Mouse (Mus musculus) 3T3-L1 (cell line): ENCODE results near the gene Lrrc38.
"Not testable (repeated sequence)": the region's sequence is repeated elsewhere in the genome, so short reads cannot be mapped to it uniquely, and the experiment has no call there.

Experiments
- DNase-seq: peaks from one replicate; pipeline ENCODE4 v3.0.0-alpha.2; 2015; ENCODE audit warnings: low read depth, low spot score

The Lrrc38 gene

DNA sequence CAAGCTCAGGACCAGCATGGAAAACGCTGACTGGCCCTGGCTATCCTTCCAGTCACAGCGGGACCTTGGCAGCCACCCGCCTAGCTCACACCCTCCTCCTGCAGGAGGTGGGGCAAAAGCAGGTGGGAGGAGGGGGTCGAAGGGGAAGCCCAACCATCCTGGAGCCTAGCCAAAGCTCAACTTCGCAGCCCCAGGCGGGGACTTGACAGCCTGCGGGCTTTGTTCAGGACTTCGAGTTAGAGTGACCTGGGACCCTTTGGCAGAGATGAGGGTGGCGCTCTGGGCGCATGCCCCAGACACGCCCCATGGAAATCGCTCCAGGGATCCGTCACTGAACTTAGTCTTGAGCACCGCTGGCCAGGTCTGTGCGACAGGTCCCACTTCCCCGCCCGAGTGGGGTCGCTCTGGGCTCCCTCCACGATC is at the start of gene Lrrc38:
TSS of gene Lrrc38 (plus strand) at position 274 of the 423 bp plus-strand sequence.
- DNase-seq, result no peak

DNA sequence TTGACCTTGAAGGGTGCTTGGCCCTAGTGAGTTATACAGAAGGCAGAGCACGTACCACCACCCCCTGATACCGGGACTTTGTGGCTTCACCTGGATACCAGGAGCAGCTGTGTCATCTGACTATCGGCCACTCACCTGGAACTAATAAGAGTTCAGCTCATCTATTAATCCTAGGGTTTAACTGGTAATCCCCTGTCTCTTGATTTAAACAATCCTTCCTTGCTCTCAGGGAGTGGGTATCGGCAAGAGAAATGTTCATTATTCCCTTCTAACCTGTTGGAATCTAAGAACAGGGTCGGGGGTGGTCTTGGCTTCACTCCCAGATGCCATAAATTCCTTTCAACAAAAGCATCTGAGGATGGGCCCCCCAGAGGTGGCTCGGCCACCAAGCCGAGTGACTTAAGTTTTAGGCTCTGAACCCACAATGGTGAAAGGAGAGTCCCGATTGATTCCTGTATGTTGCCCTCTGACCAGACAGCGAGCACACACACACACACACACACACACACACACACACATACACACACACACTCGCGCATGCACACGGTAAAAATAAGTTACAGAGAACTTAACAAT is 49.4 kb upstream of the Lrrc38 start:
- DNase-seq, result no peak

GRCm38 (mm10) chr4:143301042-143301441 is 48.5 kb upstream of the Lrrc38 start:
- no peak for DNase-seq

- no peak for DNase-seq
These were observed 47.7 kb upstream of the Lrrc38 start for GRCm38 (mm10) chr4:143301875-143302274.

- DNase-seq, result no peak
These were observed 47.2 kb upstream of the Lrrc38 start for GRCm38 (mm10) chr4:143302279-143302890.

DNA sequence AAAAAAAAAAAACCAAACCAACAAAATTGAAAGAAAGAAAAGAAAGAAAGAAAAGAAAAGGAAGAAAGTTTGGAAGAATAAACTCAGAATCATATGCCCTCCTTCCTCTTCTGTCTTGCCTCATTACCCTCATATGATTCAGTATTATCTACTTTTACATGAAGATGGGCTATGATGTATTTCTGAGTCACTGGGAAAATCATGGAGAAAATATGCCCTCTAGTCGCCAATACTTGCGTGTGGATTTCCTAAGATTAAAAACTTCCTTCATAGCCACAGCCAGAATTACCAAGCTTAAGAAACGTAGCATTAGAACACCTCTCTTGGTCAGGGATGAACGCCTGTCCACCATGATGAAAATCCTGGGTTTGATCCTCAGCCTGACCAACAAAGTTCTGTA is 44.5 kb upstream of the Lrrc38 start:
- peak; percentile 70 for DNase-seq

GRCm38 (mm10) chr4:143305987-143306772 is 43.4 kb upstream of the Lrrc38 start:
- DNase-seq, result no peak

DNA sequence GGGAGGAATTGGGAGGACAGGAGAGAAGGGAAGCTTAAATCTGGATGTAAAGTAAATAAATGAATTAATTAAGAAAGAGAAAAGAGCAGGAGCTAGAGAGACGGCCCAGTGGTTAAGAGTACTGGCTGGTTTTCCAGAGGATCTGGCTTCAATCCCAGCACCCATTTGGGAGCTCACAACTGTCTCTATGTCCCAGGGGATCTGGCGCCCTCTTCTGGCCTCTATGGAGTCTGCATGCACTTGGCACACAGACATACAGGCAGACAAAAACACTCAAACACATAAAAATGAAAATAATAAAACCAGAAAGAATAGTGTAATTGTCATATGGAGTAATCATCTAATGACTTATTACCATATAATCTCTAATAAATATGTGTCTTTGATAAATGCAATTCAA is 38.2 kb upstream of the Lrrc38 start:
- peak; percentile 53 for DNase-seq

DNA sequence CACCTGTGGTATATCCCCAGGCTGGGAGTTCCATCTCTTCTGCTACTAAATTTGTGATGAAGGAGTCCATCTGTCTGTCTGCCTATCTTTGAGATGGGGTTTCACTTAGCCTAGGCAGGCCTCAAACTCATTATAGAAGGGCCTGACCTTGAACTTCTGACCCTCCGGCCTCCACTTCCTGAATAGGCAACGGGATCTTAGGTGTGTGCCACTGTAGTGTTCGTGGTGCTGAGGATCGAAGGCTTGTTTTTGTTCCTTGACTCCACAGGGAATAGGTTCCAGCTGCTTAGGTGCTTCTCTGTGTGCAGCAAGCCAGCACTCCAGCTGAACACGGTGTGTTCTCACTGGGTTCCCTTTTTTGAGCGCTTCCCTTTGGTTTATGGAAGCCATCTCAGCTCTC is 36.3 kb upstream of the Lrrc38 start:
- no peak for DNase-seq

- DNase-seq, result no peak
These were observed 25.2 kb upstream of the Lrrc38 start for GRCm38 (mm10) chr4:143324176-143324924.

DNA sequence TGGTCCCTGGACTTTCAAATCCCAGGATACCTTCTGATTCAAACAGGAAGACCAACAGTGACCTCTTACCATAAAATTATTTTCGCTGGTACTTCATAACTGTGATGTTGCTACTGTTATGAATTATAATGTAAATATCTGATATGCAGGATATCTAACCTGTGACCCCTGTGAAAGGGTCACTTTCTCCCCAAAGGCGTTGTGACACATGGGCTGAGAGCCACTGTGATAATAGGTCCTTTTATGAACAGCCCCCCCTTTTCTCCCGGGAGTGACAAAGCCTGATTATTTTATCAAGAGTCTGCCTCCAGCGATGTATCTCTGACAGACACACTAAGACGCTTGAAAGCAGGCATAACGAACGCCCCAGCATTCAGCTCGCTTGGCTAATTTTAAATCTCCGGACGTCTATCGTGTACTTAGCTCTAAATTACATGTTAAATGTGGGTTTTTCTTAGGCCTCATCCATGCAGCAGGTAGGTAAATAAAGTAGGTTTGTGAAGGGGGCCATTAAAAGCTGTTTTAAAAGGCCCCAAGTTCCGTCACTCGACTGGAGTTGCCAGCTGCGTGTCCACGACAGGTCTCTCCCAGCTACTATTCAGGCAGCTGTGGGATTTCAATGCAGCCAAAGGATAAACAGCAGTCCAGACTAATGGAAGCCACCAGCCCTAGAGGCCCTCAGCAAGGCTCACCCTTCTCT is 24.5 kb upstream of the Lrrc38 start:
- no peak for DNase-seq

GRCm38 (mm10) chr4:143325625-143325941 is 24.0 kb upstream of the Lrrc38 start:
- peak; percentile 80 for DNase-seq

- peak; percentile 87 for DNase-seq
These were observed 19.0 kb upstream of the Lrrc38 start for GRCm38 (mm10) chr4:143330566-143330965.

DNA sequence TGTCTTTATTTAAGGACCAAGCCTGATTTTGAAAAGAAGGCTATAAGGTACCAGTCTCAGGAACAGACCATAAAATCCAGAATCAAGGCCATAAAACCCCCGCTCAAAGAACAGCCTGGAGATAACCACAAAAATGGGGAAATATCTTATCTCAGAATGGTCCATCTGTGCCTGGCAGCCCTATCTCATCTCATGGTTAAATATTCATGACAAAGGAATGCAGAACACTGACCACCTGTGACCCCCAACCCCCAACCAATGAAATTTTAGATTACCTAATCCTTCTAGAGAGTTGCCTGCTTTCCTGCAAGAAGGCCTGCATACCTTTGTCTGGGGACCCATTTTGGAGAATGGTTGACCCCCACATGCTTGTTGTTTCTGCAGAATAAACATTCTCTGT is 17.8 kb upstream of the Lrrc38 start:
- peak; percentile 30 for DNase-seq

DNA sequence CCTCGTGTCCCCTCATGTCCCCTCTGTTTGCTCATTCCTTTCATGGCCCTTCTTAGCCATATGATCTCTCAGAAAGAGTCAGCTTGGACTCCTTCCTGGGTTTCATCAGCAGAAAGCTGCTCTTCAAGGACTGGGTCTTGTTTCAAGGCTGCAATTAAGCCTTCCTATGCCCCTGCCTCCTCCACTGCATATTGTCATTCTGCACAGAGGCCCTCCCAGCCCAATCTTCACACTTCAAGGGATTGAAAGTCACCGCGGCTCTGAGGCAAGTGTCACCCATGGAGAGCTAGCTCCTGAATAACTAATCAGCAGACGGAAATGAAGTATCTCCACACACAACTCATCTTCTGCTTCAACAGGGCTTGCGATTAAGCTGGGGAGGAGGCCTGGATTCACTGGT is 15.4 kb upstream of the Lrrc38 start:
- DNase-seq, result no peak

DNA sequence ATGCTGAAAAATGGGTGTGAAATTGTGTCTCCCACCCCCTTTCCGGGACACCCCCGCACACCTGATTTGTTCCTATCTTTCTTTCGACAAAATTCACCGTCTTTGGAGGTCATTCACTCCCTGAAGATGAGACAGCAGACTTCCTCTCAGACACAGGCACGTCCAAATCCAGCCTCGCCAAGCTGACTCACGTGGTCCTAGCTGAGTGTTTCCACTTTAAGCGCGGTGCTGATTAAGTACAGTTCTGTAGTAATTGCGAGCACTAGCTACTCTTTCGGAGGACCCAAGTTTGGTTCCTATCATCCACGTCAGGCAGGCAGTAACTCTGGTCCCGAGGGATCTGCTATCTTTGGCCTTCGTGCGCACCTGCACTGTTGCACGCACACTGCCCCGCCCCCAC is 14.6 kb upstream of the Lrrc38 start:
- no peak for DNase-seq

GRCm38 (mm10) chr4:143336096-143336495 is 13.5 kb upstream of the Lrrc38 start:
- no peak for DNase-seq

DNA sequence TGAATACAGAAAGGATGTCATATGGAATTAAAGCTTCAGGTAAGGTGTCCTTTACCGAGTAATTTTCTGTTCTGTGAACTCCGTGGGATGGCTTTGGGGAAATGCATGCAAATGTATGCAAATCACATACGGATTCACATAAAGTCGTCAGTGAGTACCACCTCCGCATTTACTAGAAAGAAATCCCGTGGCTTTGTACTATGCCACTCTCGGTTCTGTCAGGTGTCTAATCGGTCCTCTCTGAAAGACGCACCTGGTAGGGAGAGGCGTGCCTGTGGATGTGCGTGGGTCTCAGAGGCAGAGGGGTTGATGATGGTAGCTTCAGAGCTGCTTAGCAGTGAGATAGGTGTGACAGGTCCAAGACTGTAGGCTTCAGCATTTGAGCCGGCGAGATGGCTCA is 9.7 kb upstream of the Lrrc38 start:
- no peak for DNase-seq

DNA sequence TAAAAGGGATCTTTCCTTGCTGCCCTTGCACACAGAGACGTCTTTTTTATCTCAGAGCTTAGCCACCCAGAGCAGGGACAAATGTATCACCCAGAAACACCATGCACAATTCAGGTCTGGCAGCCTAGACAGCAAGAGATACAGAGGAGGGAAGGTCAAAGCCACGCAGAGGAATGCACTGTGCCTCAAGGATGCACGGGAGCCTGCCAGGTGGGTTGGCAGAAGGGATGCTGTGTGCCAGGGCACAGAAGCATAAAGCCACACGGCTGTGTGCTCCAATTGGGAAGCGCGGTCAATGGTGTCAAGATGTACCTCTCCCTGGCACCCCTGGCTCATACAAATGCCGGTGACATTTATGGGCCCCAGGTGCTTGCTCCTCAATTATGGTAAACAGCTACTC is 8.1 kb upstream of the Lrrc38 start:
- DNase-seq, result no peak

GRCm38 (mm10) chr4:143345491-143345890 is 4.1 kb upstream of the Lrrc38 start:
- not testable (repeated sequence) for DNase-seq

DNA sequence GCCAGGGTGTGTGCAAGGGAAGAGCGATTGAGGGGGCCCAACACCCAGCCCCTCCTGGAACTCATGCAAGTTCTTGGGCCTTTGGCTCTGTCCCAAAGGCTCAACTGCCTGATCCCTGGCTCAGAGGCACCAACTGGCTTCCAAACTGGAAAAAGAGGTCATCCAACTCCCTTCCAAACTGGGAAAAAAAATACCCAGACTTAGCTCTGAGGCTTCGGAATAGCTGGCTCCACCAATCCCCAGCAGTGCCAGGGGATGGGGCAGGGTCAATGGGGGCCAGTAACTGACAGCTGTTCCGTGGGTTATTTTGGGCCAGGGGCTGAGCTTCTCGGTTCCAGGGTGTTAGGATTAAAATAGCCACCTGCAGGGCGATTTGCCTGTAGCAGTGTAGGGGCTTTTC is 879 bp upstream of the Lrrc38 start:
- no peak for DNase-seq
